Mouse (Mus musculus) limb, embryonic 11.5 days (tissue): ENCODE results near the gene Lrig2. TPM values are rescaled to one million over a fixed set of nuclear protein-coding genes. Genes with fewer than 3 reads are reported as not detected.

Experiments
- ATAC-seq: fragments of 200-750 bp; cut with Nextera tagmentation; 2 replicates; pipeline ENCODE4 v1.8.0; 2017; ENCODE audit warnings: low read depth; ENCODE audit not compliant: insufficient number of reproducible peaks, low FRiP score, low TSS enrichment
- DNase-seq: peaks from one replicate; pipeline ENCODE4 v3.0.0-alpha.2; 2015; ENCODE audit warnings: low spot score
- H3K27ac ChIP-seq: fragments of 300-500 bp; sonication (generic); replicated peaks from 2 replicates; pipeline ENCODE4 v1.5.1; 2014; ENCODE audit warnings: low read depth, mild to moderate bottlenecking, low read length
- H3K27me3 ChIP-seq: fragments of 300-500 bp; sonication (generic); 2 replicates; pipeline ENCODE4 v1.6.1; 2014; ENCODE audit warnings: mild to moderate bottlenecking, low read length, mixed read lengths; ENCODE audit not compliant: control insufficient read depth, insufficient read depth
- H3K36me3 ChIP-seq: fragments of 300-500 bp; sonication (generic); 2 replicates; pipeline ENCODE4 v1.6.1; 2014; ENCODE audit warnings: mild to moderate bottlenecking, low read length, moderate library complexity, mixed read lengths; ENCODE audit not compliant: control insufficient read depth, insufficient read depth
- H3K4me1 ChIP-seq: fragments of 300-500 bp; sonication (generic); 2 replicates; pipeline ENCODE4 v1.6.1; 2014; ENCODE audit warnings: low read length, mixed read lengths; ENCODE audit not compliant: control insufficient read depth, insufficient read depth
- H3K4me2 ChIP-seq: fragments of 300-500 bp; sonication (generic); 2 replicates; pipeline ENCODE4 v1.6.1; 2014; ENCODE audit warnings: low read depth, mild to moderate bottlenecking, moderate library complexity; ENCODE audit not compliant: severe bottlenecking
- H3K4me3 ChIP-seq: fragments of 300-500 bp; sonication (generic); 2 replicates; pipeline ENCODE4 v1.5.1; 2014; ENCODE audit warnings: low read depth, low read length
- H3K9ac ChIP-seq: fragments of 300-500 bp; sonication (generic); 2 replicates; pipeline ENCODE4 v1.6.1; 2014; ENCODE audit warnings: mild to moderate bottlenecking, low read length
- H3K9me3 ChIP-seq: fragments of 300-500 bp; sonication (generic); 2 replicates; pipeline ENCODE4 v1.6.1; 2016; ENCODE audit warnings: low read length; ENCODE audit not compliant: control insufficient read depth
- WGBS: fragments of 180-500 bp; shearing (Covaris S2); extraction: QIAGEN DNeasy Blood & Tissue Kit; methylation state at CpG from one replicate; pipeline ENCODE4 v1.1.7; 2014; 5-methylcytosine and 5-hydroxymethylcytosine counted together
- polyA plus RNA-seq: library from polyadenylated mRNA; unstranded; fragments of >200 nt; fragmentation: Nextera tagmentation; extraction: Ambion mirVana; gene quantifications from 2 replicates; pipeline ENCODE4 v1.2.1, GENCODE M21; 2014

The Lrig2 gene
- polyA plus RNA-seq, result 23.1 and 24.4 TPM in 2 replicates

- ATAC-seq, result peak; percentile 97
- peak; percentile 100 for DNase-seq
- Histone ChIP-seq H3K9ac (peak within 1 kb of the TSS; percentile 74), H3K27ac (peak within 1 kb of the TSS; percentile 86), H3K36me3 (no peaks in the 10 kb centered on the region), H3K9me3 (no peaks in the 10 kb centered on the region), H3K27me3 (no peaks in the 10 kb centered on the region), H3K4me3 (peak within 1 kb of the TSS; percentile 83), H3K4me1 (0 out of 2 replicates have a peak, but pooled peaks cover 2% of the 10 kb centered on the region), H3K4me2 (peak within 1 kb of the TSS; percentile 55)
- under 1% methylated on average over 71 of the region's 71 CpGs for WGBS
Observed at GRCm38 (mm10) chr3:104511538-104512423, at the start of gene Lrig2. TSS of gene Lrig2 (minus strand) at chr3:104511918.

GRCm38 (mm10) chr3:104556624-104557023 lies 44.9 kb upstream of the Lrig2 start:
- Histone ChIP-seq H3K9ac (no peak overlapping the region), H3K9me3 (no peaks in the 10 kb centered on the region), H3K27me3 (no peaks in the 10 kb centered on the region), H3K36me3 (no peaks in the 10 kb centered on the region), H3K4me1 (no peaks in the 10 kb centered on the region), H3K4me3 (no peak overlapping the region), H3K27ac (no peak overlapping the region), H3K4me2 (no peak overlapping the region)
- DNase-seq, result no peak
- 77% methylated on average over 1 of the region's 1 CpGs for WGBS
- no peak for ATAC-seq

- no peaks in the 10 kb centered on the region for H3K4me1 ChIP-seq
- H3K9me3 ChIP-seq, result no peaks in the 10 kb centered on the region
- DNase-seq (no peak), ATAC-seq (no peak)
- no peak overlapping the region for H3K9ac ChIP-seq
- WGBS, result 75% methylated on average over 3 of the region's 3 CpGs
- H3K4me3 ChIP-seq, result no peak overlapping the region
- H3K27ac ChIP-seq, result no peak overlapping the region
- H3K36me3 ChIP-seq, result no peaks in the 10 kb centered on the region
- H3K4me2 ChIP-seq, result no peak overlapping the region
- H3K27me3 ChIP-seq, result no peaks in the 10 kb centered on the region
Observed at GRCm38 (mm10) chr3:104550594-104550993, 38.9 kb upstream of the Lrig2 start.

- Histone ChIP-seq H3K36me3 (no peaks in the 10 kb centered on the region), H3K4me2 (no peak overlapping the region), H3K4me3 (no peak overlapping the region), H3K4me1 (no peaks in the 10 kb centered on the region), H3K27me3 (no peaks in the 10 kb centered on the region), H3K27ac (no peak overlapping the region), H3K9ac (no peak overlapping the region), H3K9me3 (no peaks in the 10 kb centered on the region)
- ATAC-seq (no peak), DNase-seq (no peak)
- WGBS, result 67% methylated on average over 15 of the region's 15 CpGs
Observed at GRCm38 (mm10) chr3:104548367-104549087, 36.8 kb upstream of the Lrig2 start.

- DNase-seq, result no peak
Observed at GRCm38 (mm10) chr3:104543825-104544224, 32.1 kb upstream of the Lrig2 start.

GRCm38 (mm10) chr3:104542065-104542429 lies 30.3 kb upstream of the Lrig2 start:
- Histone ChIP-seq H3K36me3 (no peaks in the 10 kb centered on the region), H3K4me2 (peak overlapping the region; percentile 37), H3K27ac (peak overlapping the region; percentile 63), H3K9ac (peak overlapping the region; percentile 45; the same call in 1 of the 2 replicates), H3K9me3 (no peaks in the 10 kb centered on the region), H3K27me3 (no peaks in the 10 kb centered on the region), H3K4me3 (peak overlapping the region; percentile 20; the same call in 1 of the 2 replicates), H3K4me1 (peaks cover 4% of the 10 kb centered on the region; the same call in 1 of the 2 replicates)
- no peak for DNase-seq
- peak; percentile 18; the same call in 1 of the 2 replicates for ATAC-seq
- WGBS, result 6% methylated on average over 2 of the region's 2 CpGs

More at GRCm38 (mm10) chr3:104543825-104544224, 32.1 kb upstream of the Lrig2 start:
- no peak overlapping the region for H3K9ac ChIP-seq
- no peak overlapping the region for H3K4me3 ChIP-seq
- no peak overlapping the region for H3K27ac ChIP-seq
- 94% methylated on average over 3 of the region's 3 CpGs for WGBS
- H3K4me2 ChIP-seq, result no peak overlapping the region
- H3K36me3 ChIP-seq, result no peaks in the 10 kb centered on the region
- no peak for ATAC-seq
- H3K4me1 ChIP-seq, result peaks cover 4% of the 10 kb centered on the region; the same call in 1 of the 2 replicates
- no peaks in the 10 kb centered on the region for H3K9me3 ChIP-seq
- no peaks in the 10 kb centered on the region for H3K27me3 ChIP-seq

- Histone ChIP-seq H3K4me1 (peaks cover 4% of the 10 kb centered on the region; the same call in 1 of the 2 replicates), H3K9me3 (no peaks in the 10 kb centered on the region), H3K36me3 (no peaks in the 10 kb centered on the region), H3K27ac (peak overlapping the region; percentile 63), H3K4me2 (peak overlapping the region; percentile 37), H3K4me3 (peak overlapping the region; percentile 20), H3K27me3 (no peaks in the 10 kb centered on the region), H3K9ac (peak overlapping the region; percentile 45; the same call in 1 of the 2 replicates)
- DNase-seq (peak; percentile 83), ATAC-seq (peak; percentile 61)
- 6% methylated on average over 21 of the region's 21 CpGs for WGBS
Observed at GRCm38 (mm10) chr3:104541139-104542064, 29.7 kb upstream of the Lrig2 start.
